Mouse (Mus musculus) CH12F3 (cell line): ENCODE results near the gene Cmtm7.
"Not testable (repeated sequence)": the region's sequence is repeated elsewhere in the genome, so short reads cannot be mapped to it uniquely, and the experiment has no call there.

ENCODE experiments used
- in situ Hi-C: fragments of 300-500 bp; cut with MboI; formaldehyde crosslinking; loops from 2 replicates; pipeline ENCODE4 v1.14.3; 2020; ENCODE audit warnings: low sequenced_read_pairs

The Cmtm7 gene

DNA sequence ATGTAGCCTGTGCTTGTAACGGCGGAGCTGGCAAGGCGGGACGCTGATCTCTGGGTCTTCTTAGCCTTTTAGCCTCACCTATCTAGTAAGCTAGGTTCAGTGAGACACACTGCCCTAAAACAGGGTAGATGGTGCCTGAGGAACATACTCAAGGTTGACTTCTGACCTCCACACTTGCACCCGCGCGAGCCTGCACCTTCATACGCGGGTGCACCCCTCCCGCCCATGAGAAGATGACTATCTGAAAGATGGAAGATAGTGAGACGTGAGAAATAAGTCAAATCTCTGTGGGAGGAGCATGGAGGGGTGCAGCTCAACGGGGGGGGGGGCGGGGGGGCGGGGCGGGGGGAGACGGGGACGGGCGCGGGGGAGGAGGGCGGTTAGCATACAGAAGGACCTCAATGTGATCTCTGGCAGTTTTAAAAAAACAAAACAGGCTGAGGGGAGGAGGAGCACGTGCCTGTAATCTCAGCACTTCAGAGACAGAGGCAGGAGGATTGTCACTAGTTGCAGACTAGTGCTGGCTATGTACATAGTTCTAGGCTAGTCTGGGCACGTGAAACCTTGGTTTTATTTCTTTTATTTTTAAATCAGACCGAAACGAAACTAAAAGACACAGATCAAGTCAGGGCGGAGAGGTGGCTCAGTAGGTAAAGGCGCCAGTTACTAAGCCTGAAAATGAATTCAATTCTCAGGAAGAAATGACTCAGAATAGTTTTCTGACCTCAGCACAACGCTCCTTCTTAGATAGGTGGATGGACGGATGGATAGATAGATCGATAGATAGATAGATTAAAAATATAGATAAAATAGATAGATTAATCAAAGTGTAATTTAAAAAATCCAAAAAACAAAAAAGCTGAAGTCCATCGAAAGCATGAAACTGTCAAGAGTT lies 51.5 kb downstream of the Cmtm7 start:
- in situ Hi-C loops, result no loop called here

DNA sequence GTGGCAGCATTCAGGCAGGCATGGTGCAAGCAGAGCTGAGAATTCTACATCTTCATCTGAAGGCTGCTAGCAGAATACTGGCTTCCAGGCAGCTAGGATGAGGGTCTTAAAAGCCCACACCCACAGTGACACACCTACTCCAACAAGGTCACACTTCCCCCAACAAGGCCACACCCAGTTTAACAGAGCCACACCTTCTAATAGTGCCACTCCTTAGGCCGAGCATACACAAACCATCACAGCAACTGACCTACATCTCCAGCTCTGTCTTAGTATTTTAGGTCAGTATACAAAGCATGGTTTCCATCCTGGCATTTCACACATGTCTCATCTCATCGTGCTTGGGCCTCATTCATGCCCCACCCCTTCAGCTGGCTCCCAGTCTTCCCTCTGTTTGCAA lies 53.2 kb downstream of the Cmtm7 start:
- in situ Hi-C loops, result not testable (repeated sequence)

DNA sequence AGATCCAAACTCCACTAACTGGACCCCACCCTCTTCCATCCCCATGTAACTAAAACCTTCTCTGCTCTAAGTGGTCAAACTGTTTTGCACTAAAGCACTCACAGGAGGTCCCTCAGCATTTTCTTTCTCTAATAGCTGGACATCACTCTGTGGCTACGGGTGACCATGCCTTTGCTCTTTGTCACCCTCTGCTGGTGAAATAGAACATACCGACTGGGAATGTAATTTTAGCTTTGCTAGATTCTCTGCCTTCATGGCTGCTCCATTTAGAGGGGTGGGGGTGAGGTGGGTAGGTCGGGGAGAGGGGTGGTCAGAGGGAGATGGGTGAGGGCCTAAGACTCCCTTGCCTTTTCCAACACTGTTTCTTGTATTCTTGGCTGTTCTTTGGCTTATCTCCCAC lies 54.3 kb downstream of the Cmtm7 start:
- in situ Hi-C loops, result no loop called here

- in situ Hi-C loops, result no loop called here
These were observed 64.9 kb downstream of the Cmtm7 start for GRCm38 (mm10) chr9:114716677-114717331.

DNA sequence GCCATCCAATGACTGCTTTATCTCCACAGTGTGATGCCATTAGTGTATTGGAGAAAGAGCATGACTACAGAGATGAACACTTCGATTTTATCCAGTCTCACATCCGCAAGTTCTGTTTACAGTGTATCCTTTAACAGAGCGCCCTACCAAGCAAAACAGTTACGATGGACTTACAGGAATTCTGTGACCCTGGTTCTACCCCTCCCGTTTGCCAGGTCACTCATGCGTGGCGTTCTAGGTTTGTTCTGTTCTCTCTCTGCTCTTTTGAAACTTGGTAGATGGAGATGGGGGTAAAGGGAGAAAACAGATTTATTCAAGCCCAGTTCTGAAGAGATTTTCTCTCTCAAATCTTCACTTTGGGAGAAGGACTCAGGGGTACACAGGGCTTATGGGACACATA lies 68.2 kb downstream of the Cmtm7 start:
- in situ Hi-C loops, result no loop called here

- in situ Hi-C loops, result no loop called here
These were observed 71.3 kb downstream of the Cmtm7 start for GRCm38 (mm10) chr9:114710345-114710744.

DNA sequence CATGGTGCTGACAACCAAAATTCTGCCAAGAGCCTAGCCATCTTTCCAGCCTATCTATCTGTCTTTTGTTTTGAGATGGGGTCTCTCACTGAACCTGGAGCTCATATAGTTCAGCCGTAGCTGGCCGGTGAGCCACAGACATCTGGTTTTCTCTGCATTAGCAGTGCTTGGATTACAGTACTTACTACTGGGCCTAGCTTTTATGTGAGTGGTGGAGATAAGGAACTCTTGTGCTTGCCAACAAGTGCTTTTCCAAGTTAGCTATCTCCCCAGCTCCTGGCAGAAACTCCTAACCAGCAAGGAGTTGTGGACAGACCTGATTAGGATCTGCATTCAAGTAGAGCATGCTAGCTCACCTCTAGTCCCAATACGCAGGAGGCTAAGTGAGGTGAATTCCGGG lies 73.9 kb downstream of the Cmtm7 start:
- in situ Hi-C loops, result no loop called here
